Mouse (Mus musculus): ENCODE results near the gene Znhit1.

GRCm38 (mm10) chr5:136952153-136952552 is 35.7 kb downstream of the Znhit1 start:
- TF ChIP-seq POLR2A (IDR thresholded peaks at IDR 0.05; ENCODE audit: insufficient read depth, low read depth, low read length): no peak
- TF ChIP-seq CTCF (IDR thresholded peaks at IDR 0.05): no peak
- no peak for TF ChIP-seq EP300 (IDR thresholded peaks at IDR 0.05; ENCODE audit: insufficient read depth, low read depth, low read length)

All from heart, adult 2 months (tissue).